Mouse (Mus musculus) testis, adult 2 months (tissue): ENCODE results near the gene Gm20388. TPM values are rescaled to one million over a fixed set of nuclear protein-coding genes. Genes with fewer than 3 reads are reported as not detected.
A peak's percentile ranks its signal among the peaks of the same experiment; 100 is the strongest.
"Not testable (repeated sequence)": the region's sequence is repeated elsewhere in the genome, so short reads cannot be mapped to it uniquely, and the experiment has no call there.

Source experiments
- H3K27ac ChIP-seq: fragments of 200-500 bp; 2 replicates; pipeline ENCODE4 v1.5.1; 2012; ENCODE audit warnings: low read depth, low read length; ENCODE audit not compliant: control insufficient read depth, insufficient read depth
- H3K27me3 ChIP-seq: fragments of 200-500 bp; 2 replicates; pipeline ENCODE4 v1.6.1; 2012; ENCODE audit warnings: mild to moderate bottlenecking, low read length, moderate library complexity; ENCODE audit not compliant: control insufficient read depth, insufficient read depth
- H3K36me3 ChIP-seq: fragments of 200-500 bp; 2 replicates; pipeline ENCODE4 v1.6.1; 2012; ENCODE audit warnings: mild to moderate bottlenecking, low read length; ENCODE audit not compliant: control insufficient read depth, insufficient read depth
- H3K4me1 ChIP-seq: fragments of 200-500 bp; 2 replicates; pipeline ENCODE4 v1.6.1; 2012; ENCODE audit warnings: low read length; ENCODE audit not compliant: control insufficient read depth, insufficient read depth
- H3K4me3 ChIP-seq: fragments of 200-500 bp; 2 replicates; pipeline ENCODE4 v1.5.1; 2012; ENCODE audit warnings: low read depth, mild to moderate bottlenecking, low read length, moderate library complexity, mixed read lengths; ENCODE audit not compliant: control insufficient read depth
- CTCF ChIP-seq: fragments of 200-500 bp; IDR thresholded peaks from 2 replicates; pipeline ENCODE4 v1.5.1; 2012; ENCODE audit warnings: low read depth, mild to moderate bottlenecking, inconsistent platforms, low read length, moderate library complexity; ENCODE audit not compliant: control insufficient read depth, insufficient read depth, insufficient replicate concordance
- POLR2A ChIP-seq: fragments of 200-500 bp; IDR thresholded peaks from 2 replicates; pipeline ENCODE4 v1.6.1; 2012; ENCODE audit warnings: low read depth, mild to moderate bottlenecking, inconsistent platforms, low read length, moderate library complexity; ENCODE audit not compliant: control insufficient read depth
- polyA plus RNA-seq: library from polyadenylated mRNA; depleted of rRNA; stranded (reverse); fragments of >200 nt; gene quantifications from 2 replicates; pipeline ENCODE4 v1.2.3, GENCODE M21; 2012

The Gm20388 gene
- polyA plus RNA-seq, 1 experiment, result 5.6 TPM

DNA sequence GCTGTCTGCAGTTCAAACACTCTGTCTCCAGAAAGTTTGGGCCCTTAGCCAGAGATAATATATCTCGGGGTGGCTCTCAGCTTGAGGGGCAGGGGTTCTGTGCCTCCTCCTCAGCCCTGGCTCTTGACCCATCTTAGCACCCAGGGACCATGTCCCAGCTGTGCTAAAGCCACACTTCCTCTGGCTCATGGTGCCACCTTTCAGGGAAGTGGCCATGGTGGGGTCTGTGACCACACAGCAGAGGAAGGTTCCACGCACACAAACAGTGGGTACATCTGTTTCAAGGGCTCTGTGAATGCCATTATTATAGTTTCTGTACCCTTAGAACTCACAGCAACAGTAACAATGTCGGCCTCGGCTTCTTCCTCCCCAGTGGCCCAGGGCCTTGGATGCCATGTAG is 873.1 kb downstream of the Gm20388 start:
- Histone ChIP-seq H3K4me3 (no peak overlapping the region), H3K4me1 (no peaks in the 10 kb centered on the region), H3K27me3 (no peaks in the 10 kb centered on the region), H3K27ac (no peak overlapping the region), H3K36me3 (no peaks in the 10 kb centered on the region)
- no peak for TF ChIP-seq POLR2A
- no peak for TF ChIP-seq CTCF

DNA sequence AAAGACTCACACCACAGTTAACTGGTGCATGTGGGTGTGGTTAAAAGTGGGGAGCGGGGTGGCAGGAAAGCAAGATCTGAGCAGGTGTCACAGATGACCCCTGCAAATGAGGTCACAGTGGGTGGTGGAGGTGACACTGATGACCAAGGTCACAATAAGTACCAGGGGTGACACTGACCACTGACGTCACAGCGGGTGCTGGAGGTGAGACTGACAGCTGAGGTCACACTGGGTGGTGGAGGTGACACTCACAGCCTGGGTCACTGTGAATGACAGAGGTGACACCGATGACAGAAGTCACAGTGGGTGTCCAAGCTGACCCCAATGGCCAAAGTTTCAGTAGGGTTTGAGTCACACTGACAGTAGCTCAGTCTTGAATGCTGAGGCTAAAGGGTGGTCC is 876.1 kb downstream of the Gm20388 start:
- Histone ChIP-seq H3K27me3 (no peaks in the 10 kb centered on the region), H3K36me3 (no peaks in the 10 kb centered on the region)

DNA sequence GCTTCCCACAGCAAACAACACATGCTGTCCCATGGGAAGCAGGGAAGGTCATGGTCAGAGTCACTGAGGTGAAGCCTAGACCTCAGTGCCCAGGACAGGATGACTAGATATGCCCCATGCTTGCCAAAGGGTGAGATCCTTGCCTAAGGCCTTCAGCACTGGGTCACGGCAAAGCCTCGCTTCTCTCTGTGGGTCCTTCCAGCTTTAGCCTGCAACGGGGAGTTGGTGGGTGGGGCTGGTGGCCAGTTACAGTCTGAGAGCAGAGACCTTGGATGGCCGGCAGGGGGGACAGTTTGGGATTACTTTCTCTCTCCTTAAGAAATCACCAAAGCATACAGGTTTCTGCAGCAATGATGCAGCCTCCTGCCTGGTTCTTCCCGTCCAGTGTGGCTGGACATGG is 877.0 kb downstream of the Gm20388 start:
- Histone ChIP-seq H3K4me3 (peak overlapping the region; percentile 72), H3K36me3 (no peaks in the 10 kb centered on the region), H3K27ac (no peak overlapping the region), H3K4me1 (no peaks in the 10 kb centered on the region), H3K27me3 (no peaks in the 10 kb centered on the region)
- TF ChIP-seq CTCF (no peak), POLR2A (no peak)

More for the DNA sequence above, 876.1 kb downstream of the Gm20388 start:
- TF ChIP-seq POLR2A (peak; percentile 67; the same call in 1 of the 2 replicates), CTCF (no peak)
- H3K4me3 ChIP-seq, result peak overlapping the region; percentile 72
- no peaks in the 10 kb centered on the region for H3K4me1 ChIP-seq
- H3K27ac ChIP-seq, result no peak overlapping the region; the same call in 1 of the 2 replicates

DNA sequence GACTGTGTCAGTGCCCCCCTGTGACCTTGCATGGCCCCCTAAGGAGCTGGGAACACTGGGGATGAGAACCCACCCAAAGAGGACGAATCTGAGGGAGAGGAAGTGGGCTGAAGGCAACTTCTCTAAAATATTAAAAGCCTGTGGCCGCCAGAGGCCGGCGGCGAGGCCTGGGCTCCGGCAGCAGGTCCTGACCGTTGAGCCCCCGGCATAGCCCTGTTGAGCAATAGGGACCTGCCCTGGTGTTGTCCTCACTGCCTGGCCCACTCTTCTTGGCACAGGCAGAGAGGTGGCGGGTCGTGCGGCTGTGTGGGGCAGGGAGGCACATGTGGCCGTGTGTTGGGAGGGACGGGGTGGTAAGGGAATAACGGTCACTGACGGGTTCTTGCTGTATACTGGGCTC is 882.1 kb downstream of the Gm20388 start:
- H3K27ac ChIP-seq, result no peak overlapping the region
- TF ChIP-seq POLR2A (no peak), CTCF (no peak)
- H3K4me1 ChIP-seq, result no peaks in the 10 kb centered on the region
- H3K27me3 ChIP-seq, result no peaks in the 10 kb centered on the region
- H3K36me3 ChIP-seq, result no peaks in the 10 kb centered on the region
- H3K4me3 ChIP-seq, result no peak overlapping the region

DNA sequence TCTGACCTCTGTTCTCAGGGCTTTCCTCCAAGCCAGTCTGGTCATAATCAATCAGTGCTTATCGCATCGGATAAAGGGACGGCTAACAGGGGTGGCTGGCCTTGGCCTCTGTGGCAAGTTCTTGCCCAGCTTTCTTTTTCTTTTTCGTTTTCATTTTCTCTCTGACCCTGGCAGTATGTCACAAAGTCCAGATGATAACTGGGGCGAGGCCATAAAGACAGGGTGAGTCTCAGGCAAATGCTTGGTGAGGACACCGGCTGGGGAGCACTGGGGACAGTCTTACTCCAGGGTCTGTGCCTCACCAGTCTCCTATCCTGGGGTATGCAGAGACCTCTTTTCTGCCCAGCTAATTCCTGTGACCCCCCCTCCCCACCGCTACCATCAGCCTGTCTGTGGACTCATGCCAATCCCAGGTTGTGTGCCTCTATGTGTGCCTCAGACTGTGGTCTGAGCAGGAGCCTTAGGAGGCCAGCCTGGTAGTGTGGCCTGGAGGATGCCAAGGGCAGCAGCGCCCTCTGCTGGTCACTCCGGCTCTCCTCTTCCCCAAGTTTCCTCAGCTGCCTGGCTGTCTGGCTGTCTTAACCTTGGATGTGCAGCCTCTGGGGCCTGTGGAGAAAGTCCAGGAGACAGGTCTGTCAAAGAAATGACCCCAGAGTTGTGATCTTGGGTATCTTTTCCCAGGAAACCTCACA is 885.4 kb downstream of the Gm20388 start:
- Histone ChIP-seq H3K4me3 (no peak overlapping the region), H3K27ac (no peak overlapping the region), H3K27me3 (no peaks in the 10 kb centered on the region), H3K4me1 (no peaks in the 10 kb centered on the region), H3K36me3 (no peaks in the 10 kb centered on the region)
- TF ChIP-seq CTCF (peak; percentile 94), POLR2A (no peak)

DNA sequence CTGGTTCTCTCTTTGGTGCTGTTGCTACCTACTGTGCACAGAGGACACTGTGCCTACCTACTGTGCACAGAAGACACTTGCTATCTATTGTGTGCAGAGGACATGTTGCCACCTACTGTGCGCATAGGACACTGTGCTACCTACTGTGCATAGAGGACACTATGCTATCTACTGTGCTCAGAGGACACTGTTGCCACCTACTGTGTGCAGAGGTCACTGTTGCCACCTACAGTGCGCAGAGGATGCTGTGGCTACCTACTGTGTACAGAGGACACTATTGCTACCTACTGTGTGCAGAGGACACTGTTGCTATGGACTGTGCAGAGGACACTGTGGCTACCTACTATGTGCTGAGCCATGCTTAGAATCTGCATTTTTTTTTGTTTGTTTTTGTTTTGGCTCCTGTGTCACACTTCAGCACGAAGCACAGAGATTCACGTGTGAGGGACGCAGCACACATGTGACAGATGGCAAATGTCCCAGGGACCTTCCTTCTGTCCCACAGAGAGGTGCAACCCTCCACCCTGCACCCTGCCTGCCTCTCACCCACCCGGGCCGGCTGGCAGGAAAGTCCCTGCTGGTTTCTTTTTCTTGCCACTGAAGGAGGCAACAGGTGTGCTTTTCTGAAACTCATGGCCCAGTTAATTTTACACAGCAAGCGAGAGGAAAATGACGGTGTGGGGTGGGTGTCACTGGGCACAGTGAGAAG is 886.5 kb downstream of the Gm20388 start:
- Histone ChIP-seq H3K4me3 (no peak overlapping the region), H3K27me3 (no peaks in the 10 kb centered on the region), H3K4me1 (no peaks in the 10 kb centered on the region), H3K27ac (no peak overlapping the region), H3K36me3 (no peaks in the 10 kb centered on the region)
- TF ChIP-seq CTCF (no peak), POLR2A (no peak)

DNA sequence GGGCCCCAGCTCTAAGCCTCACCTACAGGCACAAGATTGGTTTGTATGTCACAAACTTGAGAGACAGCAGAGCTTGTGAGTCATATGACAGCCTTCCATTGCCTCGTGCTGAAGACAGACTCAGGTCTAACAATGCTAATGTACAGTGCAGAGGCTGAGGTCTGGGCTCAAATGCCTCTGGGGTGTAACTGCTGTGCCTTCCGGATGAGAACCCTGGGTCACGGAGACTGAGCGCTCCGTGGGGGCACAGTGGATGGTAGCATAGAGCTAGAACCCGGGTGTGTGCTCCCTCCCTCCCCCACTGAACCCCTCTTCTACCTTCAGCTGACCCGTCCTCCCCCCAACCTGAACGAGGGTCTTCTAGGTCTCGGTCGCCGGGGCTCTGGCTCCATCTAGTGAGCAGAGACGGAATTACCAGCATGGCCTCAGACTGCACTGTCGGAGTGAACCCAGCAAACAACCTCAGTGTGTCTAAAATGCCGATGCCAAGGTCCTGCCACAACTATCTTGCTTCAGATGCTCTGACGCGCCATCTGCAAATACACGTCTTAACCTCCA is 889.7 kb downstream of the Gm20388 start:
- Histone ChIP-seq H3K4me3 (no peak overlapping the region), H3K27me3 (no peaks in the 10 kb centered on the region), H3K36me3 (no peaks in the 10 kb centered on the region), H3K4me1 (no peaks in the 10 kb centered on the region), H3K27ac (no peak overlapping the region)
- TF ChIP-seq CTCF (peak; percentile 88), POLR2A (no peak)

DNA sequence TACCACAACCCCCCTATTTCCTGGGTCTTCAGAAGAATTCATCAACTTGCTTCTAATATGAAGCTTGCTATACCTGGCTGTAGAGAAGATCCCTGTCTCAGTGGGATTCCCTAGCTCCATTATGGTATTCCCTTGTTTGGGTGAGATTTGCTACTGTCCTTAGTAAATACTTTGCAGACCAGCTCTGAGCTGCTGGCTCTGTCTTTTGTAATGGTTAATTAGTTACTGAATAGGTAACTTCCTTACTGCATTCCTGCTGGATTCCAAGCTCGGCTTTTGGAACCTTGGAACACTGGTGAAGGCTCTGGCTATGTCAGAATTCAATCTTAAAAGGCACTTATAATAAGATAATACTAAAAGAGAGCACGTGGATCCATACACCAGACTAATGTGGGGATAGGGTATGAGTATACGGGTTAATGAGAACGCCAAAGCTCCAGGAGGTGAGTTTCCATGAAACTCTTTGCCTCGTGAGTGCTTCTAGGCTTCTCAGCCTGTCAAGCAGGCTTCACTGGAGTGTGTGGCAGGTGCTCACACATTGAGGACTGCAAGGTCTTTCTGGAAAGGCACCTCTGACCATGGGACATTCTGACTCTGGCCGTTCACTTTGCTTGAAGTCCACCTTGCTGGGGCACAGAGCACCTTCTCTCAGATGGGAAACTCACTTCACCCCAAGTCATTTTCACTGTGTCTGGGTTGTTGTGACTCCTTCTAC is 893.2 kb downstream of the Gm20388 start:
- H3K4me1 ChIP-seq, H3K4me3 ChIP-seq, H3K27ac ChIP-seq, H3K36me3 ChIP-seq, H3K27me3 ChIP-seq: not testable (repeated sequence)
